Mouse (Mus musculus) intestine, postnatal 0 days (tissue): ENCODE results near the gene Vps54. TPM values are rescaled to one million over a fixed set of nuclear protein-coding genes. Genes with fewer than 3 reads are reported as not detected.
A peak's percentile ranks its signal among the peaks of the same experiment; 100 is the strongest.

Experiments used
- ATAC-seq: fragments of 200-750 bp; cut with Nextera tagmentation; 2 replicates; pipeline ENCODE4 v1.8.0; 2017; ENCODE audit warnings: mild to moderate bottlenecking, moderate TSS enrichment, moderate library complexity
- H3K27ac ChIP-seq: fragments of 300-500 bp; sonication (generic); 2 replicates; pipeline ENCODE4 v1.5.1; 2014; ENCODE audit warnings: mild to moderate bottlenecking, low read depth, low read length, moderate library complexity
- H3K27me3 ChIP-seq: fragments of 300-500 bp; sonication (generic); replicated peaks from 2 replicates; pipeline ENCODE4 v1.6.1; 2014; ENCODE audit warnings: low read length, mixed read lengths; ENCODE audit not compliant: control insufficient read depth, insufficient read depth
- H3K36me3 ChIP-seq: fragments of 300-500 bp; sonication (generic); 2 replicates; pipeline ENCODE4 v1.6.1; 2014; ENCODE audit warnings: mild to moderate bottlenecking, moderate library complexity; ENCODE audit not compliant: control insufficient read depth, insufficient read depth
- H3K4me1 ChIP-seq: fragments of 300-500 bp; sonication (generic); replicated peaks from 2 replicates; pipeline ENCODE4 v1.6.1; 2014; ENCODE audit warnings: antibody characterized with exemption, low read length, mixed read lengths; ENCODE audit not compliant: control insufficient read depth, insufficient read depth
- H3K4me2 ChIP-seq: fragments of 300-500 bp; sonication (generic); replicated peaks from 2 replicates; pipeline ENCODE4 v1.6.1; 2014; ENCODE audit warnings: low read depth, mild to moderate bottlenecking, moderate library complexity
- H3K4me3 ChIP-seq: fragments of 300-500 bp; sonication (generic); 2 replicates; pipeline ENCODE4 v1.5.1; 2014; ENCODE audit warnings: low read depth, low read length
- H3K9ac ChIP-seq: fragments of 300-500 bp; sonication (generic); 2 replicates; pipeline ENCODE4 v1.6.1; 2014; ENCODE audit warnings: mild to moderate bottlenecking, low read depth, low read length
- H3K9me3 ChIP-seq: fragments of 300-500 bp; sonication (generic); 2 replicates; pipeline ENCODE4 v1.6.1; 2016; ENCODE audit warnings: mixed run types; ENCODE audit not compliant: control insufficient read depth
- CTCF ChIP-seq: sonication (generic); IDR thresholded peaks from 2 replicates; pipeline ENCODE4 v1.5.1; 2016; ENCODE audit warnings: low read depth, mild to moderate bottlenecking, control low read depth, antibody characterized with exemption, moderate library complexity
- WGBS: fragments of 180-500 bp; shearing (Covaris S2); extraction: QIAGEN DNeasy Blood & Tissue Kit; methylation state at CpG from one replicate; pipeline ENCODE4 v1.1.7; 2014; 5-methylcytosine and 5-hydroxymethylcytosine counted together
- polyA plus RNA-seq: library from polyadenylated mRNA; unstranded; fragments of >200 nt; fragmentation: Nextera tagmentation; extraction: Ambion mirVana; gene quantifications from 2 replicates; pipeline ENCODE4 v1.2.1, GENCODE M21; 2015

The Vps54 gene
- polyA plus RNA-seq, 1 experiment from 2014 or later: 18.2 TPM

- WGBS: 52% methylated on average over 3 of the region's 3 CpGs
- TF ChIP-seq CTCF: no peak
Observed at GRCm38 (mm10) chr11:21321577-21321976, 82.5 kb downstream of the Vps54 start.

GRCm38 (mm10) chr11:21322349-21322748 lies 83.3 kb downstream of the Vps54 start:
- no peak overlapping the region for H3K4me2 ChIP-seq
- H3K36me3 ChIP-seq: peaks cover 10% of the 10 kb centered on the region
- no peak overlapping the region for H3K27ac ChIP-seq
- H3K9ac ChIP-seq: no peak overlapping the region
- no peaks in the 10 kb centered on the region for H3K9me3 ChIP-seq
- H3K4me1 ChIP-seq: no peaks in the 10 kb centered on the region
- H3K27me3 ChIP-seq: no peaks in the 10 kb centered on the region
- TF ChIP-seq CTCF: peak; percentile 43
- no peak for ATAC-seq
- no peak overlapping the region for H3K4me3 ChIP-seq
- WGBS: 89% methylated on average over 3 of the region's 3 CpGs

More at GRCm38 (mm10) chr11:21321577-21321976, 82.5 kb downstream of the Vps54 start:
- Histone ChIP-seq H3K27ac (no peak overlapping the region), H3K4me3 (no peak overlapping the region), H3K27me3 (no peaks in the 10 kb centered on the region), H3K4me1 (no peaks in the 10 kb centered on the region), H3K36me3 (peaks cover 10% of the 10 kb centered on the region), H3K4me2 (no peak overlapping the region), H3K9me3 (no peaks in the 10 kb centered on the region), H3K9ac (no peak overlapping the region)
- ATAC-seq: no peak

GRCm38 (mm10) chr11:21325781-21326180 lies 86.7 kb downstream of the Vps54 start:
- no peak overlapping the region for H3K4me2 ChIP-seq
- H3K36me3 ChIP-seq: peaks cover 38% of the 10 kb centered on the region
- ATAC-seq: no peak
- no peak for TF ChIP-seq CTCF
- H3K27me3 ChIP-seq: no peaks in the 10 kb centered on the region
- H3K9ac ChIP-seq: no peak overlapping the region
- H3K9me3 ChIP-seq: no peaks in the 10 kb centered on the region
- H3K4me3 ChIP-seq: no peak overlapping the region
- WGBS: 86% methylated on average over 5 of the region's 5 CpGs
- H3K4me1 ChIP-seq: no peaks in the 10 kb centered on the region
- H3K27ac ChIP-seq: no peak overlapping the region

GRCm38 (mm10) chr11:21326770-21327169 lies 87.7 kb downstream of the Vps54 start:
- 62% methylated on average over 2 of the region's 2 CpGs for WGBS
- no peaks in the 10 kb centered on the region for H3K9me3 ChIP-seq
- TF ChIP-seq CTCF: peak; percentile 49
- no peak for ATAC-seq
- H3K4me2 ChIP-seq: no peak overlapping the region
- no peak overlapping the region for H3K4me3 ChIP-seq
- no peak overlapping the region for H3K27ac ChIP-seq
- H3K36me3 ChIP-seq: peaks cover 44% of the 10 kb centered on the region
- H3K4me1 ChIP-seq: no peaks in the 10 kb centered on the region
- H3K9ac ChIP-seq: no peak overlapping the region
- no peaks in the 10 kb centered on the region for H3K27me3 ChIP-seq

GRCm38 (mm10) chr11:21327486-21327885 lies 88.4 kb downstream of the Vps54 start:
- H3K4me3 ChIP-seq: no peak overlapping the region
- no peaks in the 10 kb centered on the region for H3K4me1 ChIP-seq
- 91% methylated on average over 5 of the region's 5 CpGs for WGBS
- H3K9me3 ChIP-seq: no peaks in the 10 kb centered on the region
- ATAC-seq: no peak
- H3K27ac ChIP-seq: no peak overlapping the region
- H3K27me3 ChIP-seq: no peaks in the 10 kb centered on the region
- H3K9ac ChIP-seq: no peak overlapping the region
- H3K4me2 ChIP-seq: no peak overlapping the region
- no peak for TF ChIP-seq CTCF
- H3K36me3 ChIP-seq: peaks cover 46% of the 10 kb centered on the region

- no peaks in the 10 kb centered on the region for H3K9me3 ChIP-seq
- H3K4me2 ChIP-seq: no peak overlapping the region
- WGBS: 87% methylated on average over 5 of the region's 5 CpGs
- H3K9ac ChIP-seq: no peak overlapping the region
- no peak for ATAC-seq
- no peak overlapping the region for H3K27ac ChIP-seq
- H3K27me3 ChIP-seq: no peaks in the 10 kb centered on the region
- no peaks in the 10 kb centered on the region; the same call in 1 of the 2 replicates for H3K4me1 ChIP-seq
- no peak overlapping the region for H3K4me3 ChIP-seq
- no peak for TF ChIP-seq CTCF
- H3K36me3 ChIP-seq: peaks cover 50% of the 10 kb centered on the region
Observed at GRCm38 (mm10) chr11:21328141-21328540, 89.1 kb downstream of the Vps54 start.
